Mouse (Mus musculus): ENCODE data around the gene Gm9964.

- TF ChIP-seq POLR2A (IDR thresholded peaks at IDR 0.05; ENCODE audit: borderline replicate concordance, extremely low read depth, insufficient read depth, insufficient read length, poor library complexity, severe bottlenecking) (no peak), CTCF (IDR thresholded peaks at IDR 0.05; ENCODE audit: borderline replicate concordance, extremely low read depth, insufficient read depth, insufficient read length) (no peak)
Measured at GRCm38 (mm10) chr11:79299719-79300431, 3.2 kb upstream of the Gm9964 start.

All from brain, embryonic 14.5 days (tissue).